Mouse (Mus musculus) telencephalon, adult 2 months (tissue): ENCODE measurements at regions not wholly inside any gene's neighbourhood (a gene's known extent, or its start where the extent isn't known, plus 50 kb on each side); places are given as distances from the start of the nearest gene placed in this dataset.
"Not testable (repeated sequence)": the region's sequence is repeated elsewhere in the genome, so short reads cannot be mapped to it uniquely, and the experiment has no call there.

Source experiments
- DNase-seq: peaks from one replicate; pipeline ENCODE4 v3.0.0-alpha.2; 2011; ENCODE audit warnings: low read depth, low spot score

DNA sequence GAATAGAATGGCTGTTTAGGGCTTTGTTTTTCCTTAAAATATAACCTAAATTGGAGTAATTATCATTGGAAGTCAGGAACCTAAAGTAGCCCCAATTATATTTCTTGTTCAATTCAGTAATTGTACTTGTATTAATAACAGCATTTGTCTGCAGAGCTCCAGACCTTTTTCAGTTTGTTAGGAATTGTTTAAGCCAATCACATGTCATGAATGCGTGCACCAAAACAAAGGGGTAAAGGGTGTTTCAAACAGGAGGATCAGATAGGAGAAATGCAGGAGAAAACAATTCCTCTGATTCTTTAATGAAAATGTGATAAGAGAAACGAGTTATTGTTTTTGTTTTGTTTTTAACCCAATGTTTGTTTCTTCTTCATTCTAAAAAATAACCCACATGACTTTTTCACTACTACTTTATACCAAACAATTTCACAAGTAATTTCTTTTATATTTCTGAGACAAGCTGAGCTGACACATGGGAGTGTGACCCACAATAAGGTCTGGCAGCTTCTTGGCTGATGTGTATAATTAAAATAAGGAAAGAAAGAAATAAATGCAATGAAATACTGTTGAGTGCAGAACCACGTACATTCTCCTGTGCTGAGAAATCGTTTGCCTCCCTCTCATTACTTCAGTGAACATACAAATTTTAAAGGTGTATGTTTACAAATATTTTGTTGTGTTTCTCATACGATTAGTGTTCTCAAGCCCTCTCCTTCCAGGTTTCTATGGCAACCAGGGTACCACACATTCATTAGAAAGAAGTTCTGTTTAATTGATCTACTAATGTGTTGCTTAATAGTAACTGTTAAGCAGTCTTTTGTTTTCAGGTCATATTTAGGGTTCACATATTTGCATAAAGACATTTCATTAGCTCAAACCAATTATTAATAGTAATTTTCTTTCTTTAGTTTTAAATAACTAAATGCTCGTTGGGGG, 397.7 kb downstream of the Isl1 start:
- DNase-seq = no peak

DNA sequence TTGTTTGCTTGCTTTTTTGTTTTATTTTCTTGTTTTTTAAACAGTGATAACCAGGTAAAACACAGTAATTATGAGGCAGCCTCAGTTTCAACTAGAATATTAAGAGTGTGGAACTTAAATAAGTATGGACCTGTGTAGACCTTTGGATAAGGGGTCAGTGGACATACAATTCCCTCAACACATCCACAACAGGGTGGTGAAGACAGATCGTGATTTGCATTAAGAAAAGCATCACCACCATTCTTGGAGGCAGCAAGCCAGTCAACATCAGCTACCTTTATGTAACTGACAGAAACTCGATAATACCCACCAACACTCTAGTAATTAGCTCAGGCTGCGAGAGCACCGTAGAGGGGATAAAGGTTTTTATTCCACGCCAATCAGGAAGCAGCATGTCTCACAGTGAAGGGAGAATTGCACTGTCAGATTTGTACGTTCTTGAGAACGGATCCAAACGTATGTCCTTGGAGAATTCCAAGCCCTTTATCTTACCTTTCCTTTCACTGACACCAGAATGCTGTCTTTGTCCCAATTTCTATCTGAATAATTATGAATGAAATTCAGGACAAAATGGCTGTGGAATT, 398.5 kb downstream of the Isl1 start:
- no peak for DNase-seq

DNA sequence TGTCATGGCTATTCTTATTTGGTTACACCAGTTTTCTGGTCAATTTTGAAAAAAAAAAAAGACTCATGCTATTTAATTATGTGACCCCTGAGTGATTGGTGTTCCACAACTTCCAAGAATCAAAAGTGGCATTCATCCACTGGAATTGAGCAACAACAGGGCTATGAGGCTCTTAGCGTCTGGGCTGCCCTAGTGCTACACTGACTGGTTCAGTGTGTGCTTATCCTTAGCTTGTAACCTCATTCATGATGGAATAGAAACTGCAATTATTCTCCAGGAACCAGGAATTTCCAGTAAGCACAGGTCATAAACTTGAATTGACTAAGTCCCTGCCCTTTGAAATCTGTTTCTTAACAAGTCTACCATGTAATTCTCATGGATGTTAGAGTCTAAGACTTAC, 428.9 kb downstream of the Isl1 start:
- DNase-seq = no peak

DNA sequence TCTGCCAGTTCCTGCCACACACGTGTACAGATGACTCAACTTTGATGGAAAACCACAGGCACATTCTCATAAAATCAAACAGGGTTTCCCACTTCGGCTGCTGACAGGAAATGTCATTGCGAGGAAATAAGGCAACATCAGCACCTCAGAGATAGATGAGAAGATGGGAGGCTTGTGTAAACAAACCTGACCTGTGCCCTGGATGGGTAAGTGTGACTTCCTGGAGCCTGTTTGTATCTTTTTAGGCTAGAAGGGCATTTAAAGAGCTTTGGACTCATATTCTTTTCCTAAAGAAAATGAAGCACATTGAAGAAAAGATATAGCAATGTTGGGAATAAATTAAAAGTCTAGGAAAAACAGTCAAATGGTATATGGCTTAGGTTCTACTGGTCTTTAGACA, 449.0 kb downstream of the Isl1 start:
- DNase-seq = no peak

DNA sequence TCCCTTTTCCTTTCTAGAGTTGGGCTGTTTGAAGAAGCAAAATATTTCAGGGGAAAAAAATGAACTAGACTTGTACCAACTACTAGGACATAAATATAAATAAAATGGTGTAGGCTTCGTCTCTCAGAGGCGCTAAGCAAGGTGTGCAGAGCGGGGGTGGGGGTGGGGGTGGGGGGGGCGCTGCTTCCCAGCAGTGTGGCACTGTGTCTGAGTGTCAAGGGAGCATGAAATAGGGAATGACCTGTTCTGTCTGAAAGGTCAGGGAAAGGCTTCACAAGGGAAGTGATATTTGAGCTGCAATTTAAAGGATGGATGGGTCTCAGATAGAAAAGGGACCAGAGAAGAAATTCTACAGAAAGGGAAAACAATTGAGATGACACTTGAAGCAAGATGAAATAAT, 452.9 kb downstream of the Isl1 start:
- DNase-seq = no peak

DNA sequence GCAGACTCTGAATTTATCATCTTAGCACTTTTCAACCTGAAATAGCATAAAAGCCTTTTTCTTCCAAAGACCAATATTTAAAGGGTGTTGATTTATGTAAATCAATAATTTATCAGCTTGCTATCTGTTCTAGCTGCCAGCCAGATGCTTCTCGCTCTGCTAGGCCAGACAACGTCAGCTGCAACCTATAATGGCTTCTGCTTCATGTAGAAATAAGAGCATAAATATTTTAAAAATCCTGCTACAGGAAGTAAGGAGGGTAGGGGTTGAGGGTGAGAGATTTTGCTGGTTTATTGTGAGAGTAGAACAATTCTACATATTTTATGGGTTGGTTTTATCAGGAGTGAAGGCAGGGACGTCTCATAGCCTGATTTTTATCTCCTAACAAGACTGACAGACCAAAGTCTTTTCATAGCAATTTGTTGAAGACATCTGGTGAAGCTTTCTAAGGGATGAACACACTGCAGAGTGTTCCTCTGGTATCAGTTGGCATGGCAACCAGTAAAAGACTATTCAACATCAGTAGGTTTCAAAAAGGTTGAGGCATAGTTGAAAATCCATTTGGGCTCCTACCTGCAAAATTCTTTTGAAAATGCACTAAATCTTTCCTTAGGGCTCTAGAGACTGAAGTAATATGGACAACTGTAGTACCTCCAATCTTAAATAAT, 456.7 kb downstream of the Isl1 start:
- DNase-seq = no peak

DNA sequence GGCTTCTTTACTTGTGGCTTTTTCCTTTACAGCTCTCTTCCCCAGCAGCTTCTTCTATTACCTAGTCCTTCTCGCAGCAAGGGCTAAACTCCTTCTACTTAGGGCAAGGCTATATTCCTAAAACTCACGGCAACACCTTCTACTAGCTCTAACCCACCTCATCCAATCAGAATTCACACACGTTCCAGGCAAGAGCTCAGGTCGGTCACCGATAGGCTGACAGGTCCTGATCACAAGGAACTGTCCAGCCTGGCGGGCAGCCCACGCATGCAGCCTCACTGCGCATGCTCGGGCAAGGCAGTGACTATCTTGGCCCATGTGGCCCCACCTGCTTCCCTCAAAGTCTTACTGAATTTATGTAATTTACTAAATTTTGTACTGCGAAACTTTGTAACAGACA, 466.4 kb downstream of the Isl1 start:
- no peak for DNase-seq

DNA sequence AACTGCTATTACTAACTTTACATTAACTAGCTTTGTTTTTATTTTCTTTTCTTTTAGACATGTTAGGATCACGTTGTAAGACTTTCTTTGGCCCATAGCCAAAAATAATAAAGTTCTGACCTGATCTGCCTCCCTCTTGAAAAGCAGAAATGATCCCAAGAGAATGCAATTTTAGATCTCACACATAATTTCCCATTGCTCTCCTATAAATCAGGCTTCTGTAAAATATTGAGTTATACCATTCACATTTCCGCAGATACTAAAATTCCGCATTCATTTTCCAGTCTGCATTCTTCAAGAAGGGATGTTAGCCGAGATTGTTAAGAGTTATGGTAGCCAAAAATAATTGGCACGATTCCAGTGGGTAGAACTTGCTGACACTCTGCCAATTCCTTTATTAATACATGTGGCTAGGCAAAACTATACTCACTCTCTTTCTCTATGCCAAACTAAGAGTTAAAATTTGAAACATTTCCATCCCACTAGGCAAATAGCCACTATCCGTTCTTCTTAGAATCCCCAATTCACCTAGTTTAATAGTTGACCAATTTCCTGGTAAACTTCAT, 473.2 kb downstream of the Isl1 start:
- no peak for DNase-seq

DNA sequence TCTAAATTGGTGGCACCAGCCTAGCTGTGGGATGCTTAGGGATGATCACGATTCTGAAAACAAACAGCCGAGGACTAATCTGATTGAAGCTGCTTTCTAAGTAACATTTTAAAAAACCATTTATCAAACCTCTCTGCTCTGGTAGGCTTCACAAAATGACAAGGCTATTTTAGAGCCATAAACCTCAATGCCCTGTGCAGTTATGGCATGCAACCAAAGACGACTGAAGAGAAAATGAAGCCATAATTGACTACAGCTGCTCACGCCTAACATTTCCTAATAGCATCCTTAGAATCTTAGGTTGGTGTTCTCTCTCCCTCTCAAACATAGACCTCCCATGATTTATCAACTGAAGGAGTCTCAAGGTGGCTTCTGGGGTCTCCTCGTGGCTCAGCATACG, 484.3 kb downstream of the Isl1 start:
- DNase-seq = no peak

DNA sequence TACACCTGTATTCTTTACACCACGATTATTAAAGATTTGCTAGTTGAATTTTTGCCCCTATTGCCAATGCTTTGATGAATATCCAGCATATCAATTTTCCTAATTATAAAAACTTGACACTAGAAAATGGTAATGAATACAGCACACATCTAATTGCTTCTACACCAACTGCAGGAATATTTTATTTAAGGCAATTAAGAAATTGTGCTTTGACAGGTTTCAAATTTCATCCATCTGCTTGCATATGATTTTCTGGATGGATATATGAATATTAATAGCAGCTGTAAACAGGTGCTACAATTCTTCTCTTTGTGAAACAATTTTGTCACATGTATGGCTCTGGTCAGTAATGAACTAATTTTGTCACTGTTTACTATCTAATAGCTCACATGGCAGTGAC, 487.0 kb downstream of the Isl1 start:
- DNase-seq = no peak

DNA sequence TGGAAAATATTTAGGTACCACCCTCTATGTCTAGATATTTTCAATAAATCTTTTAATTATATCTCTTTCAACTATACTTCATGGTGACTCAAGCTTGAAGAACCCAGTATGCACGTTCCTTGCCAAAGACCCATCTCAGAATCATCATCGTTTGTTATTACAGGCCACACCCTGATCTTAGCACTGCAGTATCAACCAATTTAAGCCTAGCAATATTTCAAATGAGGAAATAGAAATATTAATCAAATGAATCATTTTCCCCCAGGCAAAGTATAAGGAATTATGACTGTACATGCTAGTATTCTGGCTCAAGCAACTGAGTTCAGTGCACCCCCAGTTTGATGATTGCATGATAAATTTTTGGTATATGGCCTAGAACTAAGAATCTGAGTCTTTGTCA, 495.3 kb downstream of the Isl1 start:
- no peak for DNase-seq

DNA sequence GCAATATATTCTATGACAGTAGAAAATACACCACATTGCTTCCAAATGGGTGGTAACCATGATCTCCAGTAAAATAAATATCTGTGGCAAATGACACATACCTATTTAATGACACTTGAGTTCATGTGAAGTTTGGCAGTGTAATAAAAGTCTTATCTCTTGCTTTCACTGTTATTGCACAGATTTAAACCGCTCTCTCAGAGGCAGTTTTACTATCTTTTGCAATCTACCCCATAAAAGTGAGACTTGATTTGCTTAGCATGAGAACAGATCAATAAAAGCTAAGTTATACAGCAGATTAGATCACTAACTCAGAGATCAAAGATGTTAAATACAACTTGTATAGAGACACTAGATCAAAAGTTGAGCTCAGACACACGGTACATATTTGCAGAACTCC, 510.2 kb downstream of the Isl1 start:
- no peak for DNase-seq

DNA sequence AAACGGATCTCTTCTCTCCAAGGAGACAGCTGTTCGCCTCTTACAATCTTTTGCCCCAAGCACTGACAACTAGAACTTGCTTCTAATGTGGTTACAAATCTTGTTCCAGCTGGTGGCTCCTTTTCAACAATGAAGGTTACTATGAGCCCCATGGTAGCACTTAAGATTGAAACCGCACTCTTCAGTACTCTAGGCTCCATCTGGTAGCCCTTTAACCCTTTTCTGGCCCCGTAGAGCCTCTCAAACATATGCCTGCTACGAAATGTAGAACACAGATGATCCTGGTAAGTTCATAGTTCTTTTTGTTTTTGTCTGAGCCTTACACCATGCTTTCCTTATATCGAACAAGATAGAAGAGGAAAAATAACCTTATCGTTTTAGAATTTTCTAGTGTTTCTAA, 558.2 kb downstream of the Isl1 start:
- DNase-seq = no peak

DNA sequence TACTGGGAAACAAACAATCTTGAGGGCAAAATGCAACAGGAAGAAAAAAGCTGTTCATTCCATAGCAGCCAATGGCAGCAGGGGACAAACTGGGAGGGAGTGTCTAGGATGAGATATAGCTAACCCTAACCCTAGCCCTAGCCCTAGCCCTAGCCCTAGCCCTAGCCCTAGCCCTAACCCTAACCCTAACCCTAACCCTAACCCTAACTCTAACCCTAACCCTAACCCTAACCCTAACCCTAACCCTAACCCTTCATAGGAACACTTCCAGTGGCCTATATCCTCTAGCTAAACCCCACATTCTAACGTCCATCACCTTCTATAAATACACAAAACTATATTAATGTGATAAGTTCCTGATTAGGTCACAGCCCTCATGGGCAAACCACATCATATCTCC, 567.4 kb downstream of the Isl1 start:
- not testable (repeated sequence) for DNase-seq

DNA sequence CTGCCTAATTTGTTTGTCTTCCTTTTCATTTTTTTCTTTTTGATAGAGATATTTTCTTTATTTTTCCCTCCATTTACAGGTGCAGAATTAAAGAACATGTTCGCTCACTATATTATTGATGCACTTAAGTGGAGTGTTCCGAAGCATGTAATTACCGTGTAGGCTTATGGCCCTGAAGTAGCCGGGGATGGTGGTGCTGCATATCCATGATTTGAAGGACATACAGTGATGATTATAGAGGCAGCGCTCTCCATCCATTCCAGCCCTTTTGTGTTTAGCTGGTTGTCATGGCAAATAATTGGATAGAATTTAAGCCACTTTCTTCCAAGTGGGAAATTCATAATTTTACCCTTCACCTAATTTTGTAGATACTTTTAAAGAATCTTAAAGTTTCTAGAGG, 581.5 kb downstream of the Isl1 start:
- DNase-seq = no peak

DNA sequence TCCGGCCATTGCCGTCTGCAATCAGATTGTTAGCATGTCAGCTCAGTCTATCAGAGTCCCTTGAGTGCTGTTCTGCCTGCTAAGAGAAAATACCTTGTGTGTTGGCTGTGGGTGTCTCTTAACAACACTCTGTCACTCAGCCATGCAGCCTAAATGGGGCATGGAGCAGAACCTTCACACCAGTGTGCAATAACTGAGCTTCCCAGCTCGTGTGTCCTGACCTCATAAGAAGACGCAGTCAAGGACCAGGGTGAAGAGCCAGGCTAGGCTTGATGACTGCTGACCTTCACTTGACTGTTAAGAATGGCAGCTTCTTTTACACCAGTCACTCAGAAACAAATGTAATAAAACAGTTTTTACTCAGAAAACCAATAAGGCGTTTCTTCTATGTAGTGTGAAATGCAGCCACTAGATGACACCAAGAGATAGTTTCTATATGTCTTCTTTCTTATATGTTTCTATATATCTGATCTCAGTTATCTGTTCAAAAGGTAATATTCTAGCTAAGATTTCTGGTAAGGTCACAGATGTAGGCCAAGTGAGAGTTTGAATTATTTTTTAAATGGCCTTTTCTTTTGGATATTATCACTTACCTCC, 584.0 kb downstream of the Isl1 start:
- peak; percentile 2 for DNase-seq

DNA sequence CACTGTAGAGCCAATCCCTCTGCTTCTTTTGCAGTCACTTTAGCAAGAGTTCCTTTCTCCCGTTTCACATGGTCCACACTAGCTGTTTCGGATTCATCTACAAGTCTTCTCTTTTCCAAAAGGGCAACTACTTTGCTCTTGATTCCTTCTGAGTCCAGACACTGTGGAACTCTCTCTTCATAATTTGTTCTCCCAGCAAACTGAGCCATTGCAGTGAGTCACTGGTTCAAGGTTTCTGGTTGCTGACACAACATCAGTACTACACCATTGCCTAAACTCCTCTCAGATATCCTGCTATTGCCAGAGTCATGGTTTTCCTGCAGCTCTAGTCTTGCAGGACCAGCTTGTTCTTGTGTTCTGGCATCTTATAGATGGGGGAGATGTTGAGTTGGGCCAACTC, 590.2 kb downstream of the Isl1 start:
- DNase-seq = no peak

DNA sequence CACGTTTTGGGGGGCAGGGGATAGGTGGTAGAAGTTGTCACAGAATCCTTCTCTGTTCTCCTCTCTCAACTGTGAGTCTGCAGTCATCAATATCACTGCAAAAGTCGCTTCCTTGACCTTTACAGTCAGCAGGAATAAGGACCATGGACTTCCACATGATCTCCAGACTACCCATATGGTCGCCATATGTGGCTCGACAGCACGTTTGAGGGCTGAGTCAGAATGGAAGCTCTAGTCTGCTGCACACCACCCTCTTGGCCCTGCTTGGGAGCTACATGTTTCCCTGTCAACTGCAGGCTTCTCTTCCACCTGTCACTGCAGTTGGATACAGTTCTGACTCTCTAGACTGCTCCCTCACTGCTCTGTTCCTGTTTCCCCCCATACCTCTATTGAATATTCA, 590.6 kb downstream of the Isl1 start:
- no peak for DNase-seq

DNA sequence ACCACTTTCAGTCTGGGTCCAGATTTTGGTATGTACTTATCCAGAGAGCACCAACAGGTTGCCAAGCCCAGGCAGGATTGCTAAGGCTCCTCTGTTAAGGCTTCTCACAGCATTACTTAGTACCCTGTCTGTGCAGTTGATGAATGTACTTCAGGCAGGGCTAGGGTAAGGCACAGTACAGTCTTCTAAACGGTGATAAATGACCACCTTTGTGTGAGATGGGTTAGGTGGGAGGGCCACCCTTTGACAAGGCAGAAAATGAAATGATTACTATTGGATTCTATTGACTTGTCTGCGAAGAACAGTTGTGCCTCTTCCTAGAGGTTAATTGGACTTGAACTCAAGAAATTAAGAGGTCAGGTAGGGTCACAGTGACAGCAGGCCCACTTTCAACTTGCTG, 594.4 kb upstream of the Itga1 start:
- no peak for DNase-seq

DNA sequence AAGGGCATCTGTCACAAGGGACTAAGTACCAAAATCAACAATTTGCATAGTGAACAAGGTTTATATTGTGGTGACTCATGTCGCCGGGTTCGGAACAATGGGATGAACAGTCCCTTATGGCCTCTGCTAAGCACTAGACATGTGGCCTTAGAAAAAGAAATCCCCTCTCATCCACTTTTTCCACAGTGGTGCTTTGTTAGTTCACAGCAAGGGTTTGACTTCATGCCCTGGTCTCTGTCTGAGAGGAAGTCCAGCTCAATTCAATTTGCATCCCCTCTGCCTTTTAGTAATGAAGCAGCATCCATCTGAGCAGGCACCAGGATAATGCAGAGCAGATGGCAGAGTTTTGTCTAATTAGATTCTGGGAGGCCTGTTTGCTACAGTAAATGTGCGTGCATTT, 585.7 kb upstream of the Itga1 start:
- DNase-seq = no peak

DNA sequence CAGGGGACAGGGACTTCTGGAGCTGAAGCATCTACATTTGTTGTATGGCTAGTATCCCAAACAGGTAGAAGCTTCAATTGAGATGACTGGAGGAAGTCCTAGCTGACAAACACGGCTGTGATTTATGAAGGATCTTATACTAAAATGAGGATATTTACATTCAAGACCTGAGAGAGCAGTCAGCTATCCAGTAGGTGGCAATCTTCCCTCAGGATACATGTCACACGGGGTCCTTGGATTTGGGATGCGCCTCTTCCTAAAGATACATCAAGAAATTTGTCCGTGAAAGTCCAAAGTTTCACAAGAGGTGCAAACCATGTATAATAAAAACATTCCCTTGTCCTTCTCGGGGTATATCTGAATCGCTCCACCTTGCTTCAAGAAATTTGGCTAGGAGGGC, 577.8 kb upstream of the Itga1 start:
- no peak for DNase-seq

DNA sequence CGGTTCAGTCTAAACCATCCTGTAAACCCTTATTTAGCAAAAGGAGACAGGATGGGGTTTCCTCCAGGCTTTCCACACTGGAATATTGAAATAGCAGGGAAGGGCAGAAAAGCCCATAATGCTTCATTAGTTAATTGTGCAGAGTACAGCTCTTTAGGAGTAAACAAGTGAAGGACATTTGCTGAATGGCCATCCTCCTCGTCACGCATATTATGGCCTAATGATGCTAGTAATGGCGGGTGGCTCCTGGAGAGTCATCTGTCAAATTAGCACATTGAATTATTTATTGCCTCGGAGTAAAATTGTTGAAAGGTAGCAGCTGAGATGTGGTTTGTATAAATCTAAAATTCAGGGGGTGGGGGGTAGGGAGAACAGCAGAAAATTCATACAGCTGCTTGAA, 575.1 kb upstream of the Itga1 start:
- DNase-seq = no peak
